Mouse (Mus musculus) midbrain, postnatal 0 days (tissue): ENCODE results near the gene Msrb1. TPM values are rescaled to one million over a fixed set of nuclear protein-coding genes. Genes with fewer than 3 reads are reported as not detected.

ENCODE experiments used
- ATAC-seq: fragments of 200-750 bp; cut with Nextera tagmentation; 2 replicates; pipeline ENCODE4 v1.8.0; 2017; ENCODE audit warnings: moderate number of reproducible peaks, mild to moderate bottlenecking, moderate TSS enrichment, moderate library complexity; ENCODE audit not compliant: low FRiP score
- DNase-seq: peaks from one replicate; pipeline ENCODE4 v3.0.0-alpha.2; 2015; ENCODE audit warnings: low spot score
- H3K27ac ChIP-seq: fragments of 300-500 bp; sonication (generic); 2 replicates; pipeline ENCODE4 v1.5.1; 2014; ENCODE audit warnings: low read depth, mild to moderate bottlenecking, low read length, mixed read lengths
- H3K27me3 ChIP-seq: fragments of 300-500 bp; sonication (generic); 2 replicates; pipeline ENCODE4 v1.6.1; 2014; ENCODE audit warnings: low read length, control low read depth, mixed read lengths; ENCODE audit not compliant: insufficient read depth
- H3K36me3 ChIP-seq: fragments of 300-500 bp; sonication (generic); 2 replicates; pipeline ENCODE4 v1.6.1; 2014; ENCODE audit warnings: low read length, control low read depth, mixed read lengths; ENCODE audit not compliant: insufficient read depth
- H3K4me1 ChIP-seq: fragments of 300-500 bp; sonication (generic); 2 replicates; pipeline ENCODE4 v1.6.1; 2014; ENCODE audit warnings: mild to moderate bottlenecking, control low read depth, antibody characterized with exemption, low read length, mixed read lengths; ENCODE audit not compliant: insufficient read depth
- H3K4me2 ChIP-seq: fragments of 300-500 bp; sonication (generic); 2 replicates; pipeline ENCODE4 v1.6.1; 2014; ENCODE audit warnings: low read depth, mild to moderate bottlenecking, low read length, mixed read lengths; ENCODE audit not compliant: poor library complexity, severe bottlenecking
- H3K4me3 ChIP-seq: fragments of 300-500 bp; sonication (generic); 2 replicates; pipeline ENCODE4 v1.5.1; 2014; ENCODE audit warnings: low read depth, mild to moderate bottlenecking, low read length, moderate library complexity
- H3K9ac ChIP-seq: fragments of 300-500 bp; sonication (generic); replicated peaks from 2 replicates; pipeline ENCODE4 v1.6.1; 2014; ENCODE audit warnings: mild to moderate bottlenecking, low read length, moderate library complexity, mixed read lengths; ENCODE audit not compliant: poor library complexity, severe bottlenecking
- H3K9me3 ChIP-seq: fragments of 300-500 bp; sonication (generic); 2 replicates; pipeline ENCODE4 v1.6.1; 2016; ENCODE audit warnings: low read length, control low read depth
- CTCF ChIP-seq: IDR thresholded peaks from 2 replicates; pipeline ENCODE4 v1.5.1; 2016; ENCODE audit warnings: antibody characterized with exemption, mild to moderate bottlenecking
- WGBS: fragments of 180-500 bp; shearing (Covaris S2); extraction: QIAGEN DNeasy Blood & Tissue Kit; methylation state at CpG from one replicate; pipeline ENCODE4 v1.1.7; 2014; 5-methylcytosine and 5-hydroxymethylcytosine counted together
- polyA plus RNA-seq: library from polyadenylated mRNA; unstranded; fragments of >200 nt; fragmentation: Nextera tagmentation; extraction: Ambion mirVana; gene quantifications from 2 replicates; pipeline ENCODE4 v1.2.1, GENCODE M21; 2015
- total RNA-seq: library from RNA; depleted of rRNA; stranded (reverse); fragments of >200 nt; gene quantifications from 2 replicates; pipeline ENCODE4 v1.2.3, GENCODE M21; 2014

Gene Msrb1
- total and polyA plus RNA-seq, 2 experiments from 2014 or later = 9.6 to 22.6 TPM

GRCm38 (mm10) chr17:24734513-24734912 is 1.9 kb upstream of the Msrb1 start:
- WGBS = 90% methylated on average over 1 of the region's 1 CpGs

GRCm38 (mm10) chr17:24735446-24735845 is 996 bp upstream of the Msrb1 start:
- no peak overlapping the region for H3K9ac ChIP-seq
- WGBS = 88% methylated on average over 7 of the region's 7 CpGs

More at GRCm38 (mm10) chr17:24734513-24734912, 1.9 kb upstream of the Msrb1 start:
- DNase-seq = no peak
- H3K9me3 ChIP-seq = no peaks in the 10 kb centered on the region
- H3K4me1 ChIP-seq = no peaks in the 10 kb centered on the region
- no peaks in the 10 kb centered on the region for H3K27me3 ChIP-seq
- H3K4me3 ChIP-seq = no peak overlapping the region
- no peak for ATAC-seq
- H3K27ac ChIP-seq = no peak overlapping the region
- TF ChIP-seq CTCF = peak; percentile 33; the same call in 1 of the 2 replicates
- no peak overlapping the region for H3K9ac ChIP-seq
- H3K4me2 ChIP-seq = no peak overlapping the region
- H3K36me3 ChIP-seq = no peaks in the 10 kb centered on the region

GRCm38 (mm10) chr17:24737135-24737810 is 831 bp downstream of the Msrb1 start:
- Histone ChIP-seq H3K9ac (peak overlapping the region; percentile 55; the same call in 1 of the 2 replicates), H3K9me3 (no peaks in the 10 kb centered on the region), H3K36me3 (no peaks in the 10 kb centered on the region), H3K4me2 (peak overlapping the region; percentile 85), H3K4me3 (peak overlapping the region; percentile 54), H3K27me3 (no peaks in the 10 kb centered on the region), H3K27ac (no peak overlapping the region), H3K4me1 (no peaks in the 10 kb centered on the region)
- WGBS = 28% methylated on average over 8 of the region's 8 CpGs
- DNase-seq (no peak), ATAC-seq (no peak)
- 0 out of 2 replicates have a peak, but pooled peaks have one; percentile 9 for TF ChIP-seq CTCF

More at GRCm38 (mm10) chr17:24735446-24735845, 996 bp upstream of the Msrb1 start:
- H3K4me1 ChIP-seq = no peaks in the 10 kb centered on the region
- no peak overlapping the region for H3K27ac ChIP-seq
- H3K4me2 ChIP-seq = no peak overlapping the region
- H3K27me3 ChIP-seq = no peaks in the 10 kb centered on the region
- no peak overlapping the region for H3K4me3 ChIP-seq
- no peaks in the 10 kb centered on the region for H3K36me3 ChIP-seq
- H3K9me3 ChIP-seq = no peaks in the 10 kb centered on the region
- ATAC-seq = no peak
- TF ChIP-seq CTCF = no peak
- DNase-seq = no peak

- ATAC-seq (no peak), DNase-seq (no peak)
- H3K36me3 ChIP-seq = 0 out of 2 replicates have a peak, but pooled peaks cover 3% of the 10 kb centered on the region
- WGBS = 87% methylated on average over 4 of the region's 4 CpGs
- no peak overlapping the region for H3K4me3 ChIP-seq
- no peak for TF ChIP-seq CTCF
- no peaks in the 10 kb centered on the region for H3K9me3 ChIP-seq
- no peak overlapping the region for H3K4me2 ChIP-seq
- H3K27ac ChIP-seq = no peak overlapping the region
- H3K4me1 ChIP-seq = no peaks in the 10 kb centered on the region
- H3K27me3 ChIP-seq = no peaks in the 10 kb centered on the region
- H3K9ac ChIP-seq = no peak overlapping the region
Measured at GRCm38 (mm10) chr17:24738238-24738637, 1.8 kb downstream of the Msrb1 start.

- Histone ChIP-seq H3K4me1 (no peaks in the 10 kb centered on the region), H3K9ac (no peak overlapping the region), H3K9me3 (no peaks in the 10 kb centered on the region), H3K4me2 (no peak overlapping the region), H3K27me3 (no peaks in the 10 kb centered on the region), H3K4me3 (no peak overlapping the region), H3K27ac (no peak overlapping the region), H3K36me3 (0 out of 2 replicates have a peak, but pooled peaks cover 3% of the 10 kb centered on the region)
- 82% methylated on average over 8 of the region's 8 CpGs for WGBS
- ATAC-seq (no peak), DNase-seq (no peak)
- TF ChIP-seq CTCF = no peak
Measured at GRCm38 (mm10) chr17:24739926-24740325, 3.5 kb downstream of the Msrb1 start.

- no peaks in the 10 kb centered on the region for H3K4me1 ChIP-seq
- WGBS = 81% methylated on average over 8 of the region's 8 CpGs
- TF ChIP-seq CTCF = no peak
- no peaks in the 10 kb centered on the region for H3K9me3 ChIP-seq
- no peak overlapping the region for H3K27ac ChIP-seq
- no peak for ATAC-seq
- no peak overlapping the region for H3K4me2 ChIP-seq
- no peaks in the 10 kb centered on the region for H3K27me3 ChIP-seq
- no peak overlapping the region for H3K4me3 ChIP-seq
- H3K36me3 ChIP-seq = 0 out of 2 replicates have a peak, but pooled peaks cover 3% of the 10 kb centered on the region
- H3K9ac ChIP-seq = no peak overlapping the region
- DNase-seq = no peak
Measured at GRCm38 (mm10) chr17:24742307-24742706, 5.9 kb downstream of the Msrb1 start.
